Mouse (Mus musculus): Measurements from ENCODE around the gene Ptch1. TPM values are rescaled to one million over a fixed set of nuclear protein-coding genes. Genes with fewer than 3 reads are reported as not detected.

The Ptch1 gene
- total and polyA plus RNA-seq, 3 experiments: 11.9 to 56.7 (median 40.8) TPM

- H3K4me1 ChIP-seq (ENCODE audit: insufficient read depth, low read depth, low read length): peaks cover 22% of the 10 kb centered on the region
- H3K36me3 ChIP-seq (replicated peaks): peaks cover 97% of the 10 kb centered on the region
- H3K27me3 ChIP-seq (ENCODE audit: insufficient read depth, low read length): no peaks in the 10 kb centered on the region
- no peak for DNase-seq (ENCODE audit: low spot score)
- no peak overlapping the region for H3K4me3 ChIP-seq (ENCODE audit: low read depth, low read length)
- TF ChIP-seq POLR2AphosphoS5 (IDR thresholded peaks at IDR 0.05; ENCODE audit: insufficient replicate concordance, low read depth, low read length): no peak
- no peak for TF ChIP-seq TAL1 (conservative IDR thresholded peaks at IDR 0.05; ENCODE audit: low read depth, low read length)
- TF ChIP-seq GATA2 (IDR thresholded peaks at IDR 0.05; ENCODE audit: borderline replicate concordance, low read depth, low read length): no peak
- no peak for TF ChIP-seq CTCF (IDR thresholded peaks at IDR 0.05; ENCODE audit: low read depth, low read length)
- TF ChIP-seq GATA1 (IDR thresholded peaks at IDR 0.05; ENCODE audit: borderline replicate concordance, low read length): no peak
- no peak for ATAC-seq (ENCODE audit: extremely low read depth, insufficient number of reproducible peaks, low FRiP score, poor library complexity, severe bottlenecking)
- H3K9me3 ChIP-seq (replicated peaks): no peaks in the 10 kb centered on the region
These were observed 49.3 kb downstream of the Ptch1 start for GRCm38 (mm10) chr13:63524061-63524460.

- Histone ChIP-seq H3K4me1 (ENCODE audit: insufficient read depth, low read depth, low read length) (peaks cover 10% of the 10 kb centered on the region), H3K9me3 (replicated peaks) (no peaks in the 10 kb centered on the region), H3K4me3 (ENCODE audit: low read depth, low read length) (no peak overlapping the region), H3K27me3 (ENCODE audit: insufficient read depth, low read length) (no peaks in the 10 kb centered on the region), H3K36me3 (replicated peaks) (peaks cover 97% of the 10 kb centered on the region)
- no peak for TF ChIP-seq CTCF (IDR thresholded peaks at IDR 0.05; ENCODE audit: low read depth, low read length)
- no peak for TF ChIP-seq TAL1 (conservative IDR thresholded peaks at IDR 0.05; ENCODE audit: low read depth, low read length)
- no peak for TF ChIP-seq POLR2AphosphoS5 (IDR thresholded peaks at IDR 0.05; ENCODE audit: insufficient replicate concordance, low read depth, low read length)
- no peak for TF ChIP-seq GATA1 (IDR thresholded peaks at IDR 0.05; ENCODE audit: borderline replicate concordance, low read length)
- TF ChIP-seq GATA2 (IDR thresholded peaks at IDR 0.05; ENCODE audit: borderline replicate concordance, low read depth, low read length): no peak
- ATAC-seq (ENCODE audit: extremely low read depth, insufficient number of reproducible peaks, low FRiP score, poor library complexity, severe bottlenecking): no peak
- no peak for DNase-seq (ENCODE audit: low spot score)
These were observed 50.6 kb downstream of the Ptch1 start for GRCm38 (mm10) chr13:63522832-63523231.

- Histone ChIP-seq H3K4me3 (ENCODE audit: low read depth, low read length) (no peak overlapping the region), H3K36me3 (replicated peaks) (peaks cover 96% of the 10 kb centered on the region), H3K4me1 (ENCODE audit: insufficient read depth, low read depth, low read length) (peaks cover 2% of the 10 kb centered on the region; the same call in 1 of the 2 replicates), H3K9me3 (replicated peaks) (no peaks in the 10 kb centered on the region), H3K27me3 (ENCODE audit: insufficient read depth, low read length) (no peaks in the 10 kb centered on the region)
- DNase-seq (ENCODE audit: low spot score): no peak
- TF ChIP-seq CTCF (IDR thresholded peaks at IDR 0.05; ENCODE audit: low read depth, low read length): no peak
- TF ChIP-seq POLR2AphosphoS5 (IDR thresholded peaks at IDR 0.05; ENCODE audit: insufficient replicate concordance, low read depth, low read length): no peak
- TF ChIP-seq GATA2 (IDR thresholded peaks at IDR 0.05; ENCODE audit: borderline replicate concordance, low read depth, low read length): no peak
- no peak for TF ChIP-seq GATA1 (IDR thresholded peaks at IDR 0.05; ENCODE audit: borderline replicate concordance, low read length)
- no peak for TF ChIP-seq TAL1 (conservative IDR thresholded peaks at IDR 0.05; ENCODE audit: low read depth, low read length)
- ATAC-seq (ENCODE audit: extremely low read depth, insufficient number of reproducible peaks, low FRiP score, poor library complexity, severe bottlenecking): no peak
These were observed 53.3 kb downstream of the Ptch1 start for GRCm38 (mm10) chr13:63520110-63520509.

- no peak for TF ChIP-seq POLR2AphosphoS5 (IDR thresholded peaks at IDR 0.05; ENCODE audit: insufficient replicate concordance, low read depth, low read length)
- no peak for TF ChIP-seq GATA2 (IDR thresholded peaks at IDR 0.05; ENCODE audit: borderline replicate concordance, low read depth, low read length)
- no peak for TF ChIP-seq TAL1 (conservative IDR thresholded peaks at IDR 0.05; ENCODE audit: low read depth, low read length)
- no peak for TF ChIP-seq CTCF (IDR thresholded peaks at IDR 0.05; ENCODE audit: low read depth, low read length)
- TF ChIP-seq GATA1 (IDR thresholded peaks at IDR 0.05; ENCODE audit: borderline replicate concordance, low read length): no peak
- Histone ChIP-seq H3K4me3 (ENCODE audit: low read depth, low read length) (no peak overlapping the region), H3K4me1 (ENCODE audit: insufficient read depth, low read depth, low read length) (no peaks in the 10 kb centered on the region), H3K36me3 (replicated peaks) (peaks cover 98% of the 10 kb centered on the region), H3K27me3 (ENCODE audit: insufficient read depth, low read length) (no peaks in the 10 kb centered on the region), H3K9me3 (replicated peaks) (no peaks in the 10 kb centered on the region)
- no peak for DNase-seq (ENCODE audit: low spot score)
- no peak for ATAC-seq (ENCODE audit: extremely low read depth, insufficient number of reproducible peaks, low FRiP score, poor library complexity, severe bottlenecking)
These were observed 56.9 kb downstream of the Ptch1 start for GRCm38 (mm10) chr13:63516535-63516934.

- no peak for TF ChIP-seq GATA2 (IDR thresholded peaks at IDR 0.05; ENCODE audit: borderline replicate concordance, low read depth, low read length)
- TF ChIP-seq CTCF (IDR thresholded peaks at IDR 0.05; ENCODE audit: low read depth, low read length): no peak
- no peak for TF ChIP-seq POLR2AphosphoS5 (IDR thresholded peaks at IDR 0.05; ENCODE audit: insufficient replicate concordance, low read depth, low read length)
- TF ChIP-seq TAL1 (conservative IDR thresholded peaks at IDR 0.05; ENCODE audit: low read depth, low read length): no peak
- no peak for TF ChIP-seq GATA1 (IDR thresholded peaks at IDR 0.05; ENCODE audit: borderline replicate concordance, low read length)
These were observed 57.9 kb downstream of the Ptch1 start for GRCm38 (mm10) chr13:63515542-63515941.

GRCm38 (mm10) chr13:63514931-63515360 is 58.5 kb downstream of the Ptch1 start:
- Histone ChIP-seq H3K27me3 (ENCODE audit: insufficient read depth, low read length) (no peaks in the 10 kb centered on the region), H3K4me1 (ENCODE audit: insufficient read depth, low read depth, low read length) (0 out of 2 replicates have a peak, but pooled peaks cover 3% of the 10 kb centered on the region), H3K4me3 (ENCODE audit: low read depth, low read length) (no peak overlapping the region), H3K36me3 (replicated peaks) (peaks cover 98% of the 10 kb centered on the region), H3K9me3 (replicated peaks) (no peaks in the 10 kb centered on the region)
- ATAC-seq (ENCODE audit: extremely low read depth, insufficient number of reproducible peaks, low FRiP score, poor library complexity, severe bottlenecking) (no peak), DNase-seq (ENCODE audit: low spot score) (no peak)
- no peak for TF ChIP-seq TAL1 (conservative IDR thresholded peaks at IDR 0.05; ENCODE audit: low read depth, low read length)
- TF ChIP-seq POLR2AphosphoS5 (IDR thresholded peaks at IDR 0.05; ENCODE audit: insufficient replicate concordance, low read depth, low read length): no peak
- no peak for TF ChIP-seq GATA2 (IDR thresholded peaks at IDR 0.05; ENCODE audit: borderline replicate concordance, low read depth, low read length)
- no peak for TF ChIP-seq GATA1 (IDR thresholded peaks at IDR 0.05; ENCODE audit: borderline replicate concordance, low read length)
- no peak for TF ChIP-seq CTCF (IDR thresholded peaks at IDR 0.05; ENCODE audit: low read depth, low read length)

More at GRCm38 (mm10) chr13:63515542-63515941, 57.9 kb downstream of the Ptch1 start:
- no peak for ATAC-seq (ENCODE audit: extremely low read depth, insufficient number of reproducible peaks, low FRiP score, poor library complexity, severe bottlenecking)
- H3K36me3 ChIP-seq (replicated peaks): peaks cover 99% of the 10 kb centered on the region
- H3K4me3 ChIP-seq (ENCODE audit: low read depth, low read length): no peak overlapping the region
- DNase-seq (ENCODE audit: low spot score): no peak
- H3K4me1 ChIP-seq (ENCODE audit: insufficient read depth, low read depth, low read length): 0 out of 2 replicates have a peak, but pooled peaks cover 3% of the 10 kb centered on the region
- H3K9me3 ChIP-seq (replicated peaks): no peaks in the 10 kb centered on the region
- no peaks in the 10 kb centered on the region for H3K27me3 ChIP-seq (ENCODE audit: insufficient read depth, low read length)

Measured in G1E (cell line).